Mouse (Mus musculus): ENCODE results near the gene Bpgm. TPM values are rescaled to one million over a fixed set of nuclear protein-coding genes. Genes with fewer than 3 reads are reported as not detected.
A peak's percentile ranks its signal among the peaks of the same experiment; 100 is the strongest.

Gene Bpgm
- total RNA-seq (2015) (4.2 and 4.7 TPM in 2 replicates), total RNA-seq (2017) (16.9 and 18.4 TPM in 2 replicates)

- ATAC-seq (replicated peaks; ENCODE audit: poor library complexity), result peak; percentile 89
These were observed at the start of gene Bpgm for GRCm38 (mm10) chr6:34475974-34476794. Bpgm (plus strand) TSS chr6:34476207.

DNA sequence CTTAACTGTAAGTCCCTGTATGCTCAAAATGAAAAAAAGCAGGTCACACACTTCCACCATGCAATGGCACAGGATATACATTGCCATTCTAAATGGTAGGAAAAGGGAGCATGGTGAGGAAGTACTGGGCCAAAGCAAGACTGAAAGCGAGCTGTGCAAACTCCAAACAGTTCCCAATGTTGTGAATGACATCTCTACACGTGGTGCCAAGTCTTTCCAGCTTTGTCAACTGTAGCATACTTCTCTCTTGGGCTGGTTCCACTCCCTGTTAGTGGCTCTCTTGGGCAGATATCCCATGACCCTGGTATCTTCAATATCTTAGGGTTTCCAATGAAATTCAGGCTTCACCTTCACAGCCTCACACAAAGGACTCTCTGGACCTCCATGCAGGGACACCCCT lies 37.0 kb upstream of the Bpgm start:
- ATAC-seq (replicated peaks; ENCODE audit: poor library complexity), result no peak

DNA sequence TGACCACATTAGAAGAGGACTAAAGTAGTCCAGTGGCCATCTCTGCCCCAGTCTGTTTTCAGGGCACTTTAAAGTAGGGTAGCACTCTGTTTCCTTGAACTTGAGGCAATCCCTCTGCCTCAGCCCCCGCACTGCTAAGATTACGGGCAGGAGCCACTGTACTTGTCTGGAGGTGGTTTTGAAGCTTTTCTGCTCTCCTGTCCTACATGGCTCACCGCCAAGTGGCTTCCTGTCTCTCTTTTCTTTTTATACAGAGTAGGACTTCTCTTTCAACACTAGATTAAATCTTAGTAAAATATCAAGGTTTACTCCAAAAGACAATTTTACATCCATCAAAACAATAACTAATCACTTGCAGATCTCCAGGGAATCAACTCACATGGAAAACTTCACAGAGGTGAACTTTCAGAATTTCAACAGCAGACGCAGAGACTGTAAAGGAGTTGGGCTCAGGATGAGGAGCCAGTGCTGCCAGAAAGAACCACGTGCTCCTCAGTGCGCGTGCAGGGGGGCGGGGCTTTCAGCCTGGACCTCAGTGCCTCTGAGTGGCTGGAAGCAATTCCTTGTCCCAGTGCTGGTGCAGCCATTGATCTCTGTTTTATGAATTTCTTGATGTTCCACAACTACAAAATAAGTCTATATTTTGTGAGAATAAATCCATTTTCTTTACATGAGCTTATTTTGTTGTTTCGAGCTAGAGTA lies 34.3 kb upstream of the Bpgm start:
- ATAC-seq (replicated peaks; ENCODE audit: poor library complexity), result no peak; the same call in 1 of the 2 replicates

DNA sequence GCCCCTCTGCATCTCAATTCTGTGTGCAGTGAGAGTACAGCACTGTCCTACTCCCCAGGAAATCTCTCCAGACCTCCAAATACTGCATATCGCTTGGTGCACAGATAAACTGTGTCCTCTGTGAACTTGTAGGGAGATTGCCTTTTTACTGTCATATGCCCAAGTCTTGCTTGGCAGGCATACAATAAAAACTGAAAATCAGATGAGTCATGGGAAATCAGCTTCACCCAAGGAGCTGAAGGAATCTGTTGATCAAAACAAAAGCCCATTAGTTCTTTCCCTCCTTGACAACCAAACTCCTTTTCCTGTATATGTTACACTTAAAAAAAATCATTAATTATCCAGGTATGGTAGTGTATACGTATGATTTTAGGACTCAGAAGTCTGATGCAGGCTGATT lies 32.2 kb upstream of the Bpgm start:
- ATAC-seq (replicated peaks; ENCODE audit: poor library complexity), result no peak

DNA sequence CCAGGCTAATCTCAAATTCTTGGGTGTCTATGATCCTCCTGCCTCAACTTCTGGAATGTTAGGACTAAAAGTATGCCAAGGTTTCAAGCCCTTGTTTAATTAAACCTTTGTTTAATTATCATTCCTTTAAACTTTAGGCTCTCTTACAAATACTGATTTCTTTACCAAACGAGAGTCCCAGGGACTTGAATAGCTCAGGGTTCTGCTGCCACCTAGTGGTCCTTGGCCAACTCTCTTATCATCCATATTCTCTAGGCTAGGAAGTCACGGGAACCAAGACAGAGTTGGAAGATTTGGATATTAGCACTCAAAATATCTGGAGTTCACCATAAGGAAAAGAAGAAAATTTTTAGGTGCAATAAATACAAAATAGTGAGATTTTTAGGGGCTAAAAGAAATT lies 28.0 kb upstream of the Bpgm start:
- ATAC-seq (replicated peaks; ENCODE audit: poor library complexity), result peak; percentile 86

DNA sequence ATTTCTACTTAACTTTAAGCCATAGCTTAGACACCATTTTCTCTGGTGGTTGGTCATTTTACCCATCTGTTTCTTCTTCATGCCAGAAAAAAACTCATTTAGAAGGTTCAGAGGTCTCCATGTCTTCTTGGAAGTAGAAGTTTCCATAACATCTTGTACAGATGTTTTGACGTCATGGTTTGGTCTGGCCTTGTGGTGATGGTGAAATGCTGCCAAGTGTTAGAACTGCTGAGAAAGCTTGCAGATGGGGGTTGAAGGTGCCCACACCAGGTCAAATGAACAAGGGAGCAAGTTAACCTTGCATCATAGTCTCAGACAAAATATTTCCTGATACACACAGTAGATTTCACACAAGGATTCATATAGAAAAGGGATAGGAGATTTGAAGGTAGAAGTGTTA lies 27.3 kb upstream of the Bpgm start:
- no peak for ATAC-seq (replicated peaks; ENCODE audit: poor library complexity)

DNA sequence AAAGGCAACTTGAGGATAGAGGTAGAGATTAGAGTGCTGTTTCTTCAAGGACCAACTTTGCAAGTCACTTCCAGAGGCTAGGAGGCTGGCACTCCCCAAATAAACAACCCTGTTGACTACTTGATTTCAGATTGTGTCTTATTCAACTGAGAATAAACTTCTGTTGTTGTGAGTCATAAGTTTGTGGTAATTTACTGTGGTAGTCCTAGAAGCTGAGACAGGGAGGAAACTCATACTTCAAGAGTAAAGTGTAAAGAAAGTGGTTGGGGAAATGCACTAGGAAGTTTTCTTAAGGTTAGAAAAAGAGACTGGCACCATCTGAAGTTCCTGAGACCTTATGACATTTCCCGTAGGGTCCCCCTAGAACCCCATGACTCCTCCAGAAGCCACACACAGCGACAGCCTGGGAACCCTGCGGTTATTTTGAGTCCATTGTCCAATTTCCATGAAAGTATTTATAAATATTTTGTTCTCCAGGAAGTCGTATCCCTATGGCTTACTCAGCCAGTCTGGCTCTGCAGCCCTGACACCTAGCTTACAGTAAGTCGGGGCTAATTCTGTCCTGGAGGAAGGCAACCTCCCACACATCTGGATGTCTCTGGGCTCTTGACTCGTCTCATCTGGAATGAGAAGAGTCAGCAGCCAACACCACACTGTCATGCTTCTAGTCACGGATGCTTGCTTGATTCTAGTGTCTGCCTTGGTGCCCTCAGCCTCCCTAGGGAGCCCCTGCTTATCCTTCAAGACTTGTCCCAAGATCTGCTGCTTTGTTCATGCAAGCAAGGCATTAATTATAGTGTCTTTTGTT lies 22.8 kb upstream of the Bpgm start:
- no peak for ATAC-seq (replicated peaks; ENCODE audit: poor library complexity)

DNA sequence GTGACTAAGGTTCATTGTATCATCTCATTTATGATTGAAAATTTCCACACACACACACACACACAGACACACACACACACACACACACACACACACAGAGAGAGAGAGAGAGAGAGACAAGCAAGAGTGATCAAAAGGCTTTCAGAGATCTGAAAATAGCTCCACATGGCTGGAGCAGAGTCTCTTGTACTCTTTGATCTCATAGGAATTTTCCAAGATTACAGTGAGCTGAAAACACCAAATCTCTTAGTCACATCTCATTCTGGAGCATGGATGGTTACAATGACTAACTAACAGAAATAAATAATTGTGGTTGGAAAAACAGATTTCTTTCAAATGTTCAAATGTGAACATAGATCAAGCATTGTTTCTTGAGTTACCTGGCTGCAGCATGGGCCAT lies 16.6 kb upstream of the Bpgm start:
- no peak for ATAC-seq (replicated peaks; ENCODE audit: poor library complexity)

GRCm38 (mm10) chr6:34460651-34461050 lies 15.4 kb upstream of the Bpgm start:
- ATAC-seq (replicated peaks; ENCODE audit: poor library complexity), result no peak

DNA sequence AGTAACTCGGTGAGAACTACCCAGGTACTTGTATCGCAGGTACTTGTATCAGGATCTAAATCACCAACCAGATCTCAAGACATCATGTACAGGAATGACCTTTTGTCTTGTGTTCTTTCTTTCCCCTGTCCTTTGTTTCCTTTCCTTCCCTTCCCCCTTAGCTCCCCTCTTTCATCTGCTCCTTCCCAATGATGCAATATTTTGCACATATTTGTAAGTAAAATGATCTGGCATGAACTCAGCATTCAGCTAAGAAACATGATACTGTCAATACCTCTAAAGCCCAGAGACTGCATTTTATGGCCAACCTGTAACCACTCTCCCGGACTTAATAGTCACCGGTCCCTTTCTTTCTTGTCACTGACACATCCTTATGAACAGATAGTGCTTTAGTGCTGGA lies 12.4 kb upstream of the Bpgm start:
- no peak for ATAC-seq (replicated peaks; ENCODE audit: poor library complexity)

DNA sequence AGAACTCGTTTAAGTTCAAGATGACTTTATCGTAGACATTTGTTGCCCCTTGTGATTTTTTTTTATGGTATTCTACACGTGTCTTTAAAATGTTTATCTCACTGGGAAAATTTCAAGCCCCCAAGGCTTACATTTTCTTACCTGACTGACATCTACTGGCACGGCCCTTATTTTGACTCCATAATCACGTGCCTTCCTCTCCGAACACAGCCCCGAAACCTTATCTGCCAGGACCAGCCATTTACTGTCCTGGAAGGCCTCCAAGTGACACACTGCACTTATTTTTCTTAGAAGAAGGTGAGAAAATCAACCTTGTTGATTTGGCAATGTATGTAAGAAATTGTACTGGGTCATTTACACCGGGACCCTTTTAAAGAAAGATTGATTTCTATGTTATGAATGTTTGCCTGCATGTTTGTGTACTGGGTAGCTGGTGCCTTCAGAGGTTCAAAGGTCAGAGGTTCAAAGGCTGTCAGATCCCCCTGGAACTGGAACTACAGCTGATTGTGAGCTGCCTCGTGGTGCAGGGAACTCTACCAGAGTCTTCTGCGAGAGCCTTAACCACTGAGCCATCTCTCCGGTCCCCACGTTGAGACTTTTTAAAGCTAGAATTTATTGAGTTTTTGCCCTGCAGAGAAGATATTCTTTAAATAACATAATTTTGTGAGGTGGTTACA lies 4.4 kb upstream of the Bpgm start:
- ATAC-seq (replicated peaks; ENCODE audit: poor library complexity), result peak; percentile 50

DNA sequence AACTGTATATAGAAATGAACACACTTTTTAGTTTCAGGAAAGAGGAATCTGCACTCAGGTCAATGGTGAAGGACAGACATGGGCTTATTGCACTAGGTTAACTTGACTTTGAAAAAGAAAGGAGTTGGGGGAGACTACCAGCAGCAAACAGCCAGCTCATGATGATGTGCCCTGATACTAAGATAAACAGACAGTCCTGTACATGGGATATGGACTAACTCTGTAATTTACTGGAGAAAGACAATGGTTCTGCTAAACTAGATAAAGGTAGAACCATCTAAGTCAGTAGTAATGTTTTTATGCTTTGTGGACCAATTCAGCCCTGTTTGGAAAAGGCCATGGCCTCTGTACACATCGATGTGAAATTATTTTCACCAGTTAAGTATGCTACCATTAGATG lies 2.7 kb upstream of the Bpgm start:
- ATAC-seq (replicated peaks; ENCODE audit: poor library complexity), result no peak

- ATAC-seq (replicated peaks; ENCODE audit: poor library complexity), result peak; percentile 19; the same call in 1 of the 2 replicates
These were observed 2.0 kb upstream of the Bpgm start for GRCm38 (mm10) chr6:34474031-34474430.

DNA sequence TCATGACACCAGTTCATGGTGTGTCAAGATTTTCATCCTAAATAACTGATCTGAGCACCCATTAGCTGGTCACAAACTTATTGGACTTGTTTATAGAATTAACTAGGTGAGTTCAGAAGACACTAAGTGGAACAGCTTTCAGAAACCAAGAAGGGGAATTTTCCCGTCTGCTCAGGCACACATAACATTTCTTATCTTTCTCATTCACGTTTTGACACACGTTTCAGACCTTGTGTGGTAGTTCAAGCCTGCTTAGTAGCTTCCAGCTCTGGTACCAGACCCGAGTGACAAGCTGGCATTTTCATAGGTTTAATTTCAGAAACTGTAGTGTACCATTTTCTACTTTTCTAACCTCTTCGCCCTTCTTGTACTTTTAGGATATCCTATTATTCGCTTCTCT lies 616 bp upstream of the Bpgm start:
- no peak for ATAC-seq (replicated peaks; ENCODE audit: poor library complexity)

- ATAC-seq (replicated peaks; ENCODE audit: poor library complexity), result no peak
These were observed 2.0 kb downstream of the Bpgm start for GRCm38 (mm10) chr6:34478036-34478435.

DNA sequence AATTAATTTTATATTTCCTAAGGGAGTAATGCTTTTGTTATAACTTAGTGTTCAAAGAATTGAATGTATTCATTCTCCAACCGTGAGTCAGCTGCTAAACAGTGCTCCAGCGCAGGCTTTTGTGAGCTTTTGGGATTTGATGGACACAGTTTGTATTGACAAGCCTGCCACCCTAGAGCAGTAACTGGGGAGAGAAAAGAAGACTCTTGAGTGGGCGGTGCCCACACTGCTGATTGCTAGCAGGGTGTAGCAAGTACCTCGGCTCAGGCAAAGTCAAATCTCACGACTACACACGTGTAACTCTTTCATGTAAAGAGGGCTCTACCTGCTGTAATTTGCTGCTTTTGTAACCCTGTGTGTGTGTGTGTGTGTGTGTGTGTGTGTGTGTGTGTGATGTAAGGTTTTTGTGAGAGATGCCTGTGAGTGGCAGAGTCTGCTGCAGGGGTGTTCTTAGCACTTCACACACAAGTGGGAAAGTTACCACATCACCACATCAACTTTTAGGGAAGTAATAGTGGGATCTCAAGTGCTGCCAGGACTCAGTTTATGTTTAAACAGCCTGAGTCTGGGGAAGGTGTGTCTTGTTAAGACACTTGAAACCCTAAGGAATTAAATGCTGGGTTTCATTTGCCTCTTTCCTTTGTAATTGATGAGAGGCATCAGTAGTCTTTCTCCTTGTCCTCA lies 2.8 kb downstream of the Bpgm start:
- ATAC-seq (replicated peaks; ENCODE audit: poor library complexity), result peak; percentile 12

GRCm38 (mm10) chr6:34479531-34479930 lies 3.5 kb downstream of the Bpgm start:
- ATAC-seq (replicated peaks; ENCODE audit: poor library complexity), result no peak

- no peak for ATAC-seq (replicated peaks; ENCODE audit: poor library complexity)
These were observed 4.7 kb downstream of the Bpgm start for GRCm38 (mm10) chr6:34480749-34481148.

DNA sequence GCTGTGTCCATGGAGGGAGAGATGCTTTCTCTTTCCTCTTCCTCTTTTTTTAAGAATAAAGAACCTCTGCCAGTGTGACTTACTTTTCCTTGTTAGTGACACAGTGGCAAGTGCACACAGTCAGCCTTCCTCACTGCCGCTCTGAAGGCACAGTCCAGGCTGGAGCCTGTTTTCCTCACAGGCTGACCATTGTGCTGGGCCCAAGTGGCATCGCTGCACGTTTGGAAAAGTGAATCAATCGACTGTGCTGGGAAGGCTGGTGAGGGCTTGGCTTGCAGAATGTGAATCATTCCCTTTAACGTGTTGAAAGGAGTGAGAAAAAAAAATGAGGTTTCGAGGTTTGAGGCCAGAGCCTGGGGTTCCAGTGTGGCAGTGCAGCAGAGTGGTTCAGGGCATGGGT lies 5.3 kb downstream of the Bpgm start:
- peak; percentile 40 for ATAC-seq (replicated peaks; ENCODE audit: poor library complexity)

DNA sequence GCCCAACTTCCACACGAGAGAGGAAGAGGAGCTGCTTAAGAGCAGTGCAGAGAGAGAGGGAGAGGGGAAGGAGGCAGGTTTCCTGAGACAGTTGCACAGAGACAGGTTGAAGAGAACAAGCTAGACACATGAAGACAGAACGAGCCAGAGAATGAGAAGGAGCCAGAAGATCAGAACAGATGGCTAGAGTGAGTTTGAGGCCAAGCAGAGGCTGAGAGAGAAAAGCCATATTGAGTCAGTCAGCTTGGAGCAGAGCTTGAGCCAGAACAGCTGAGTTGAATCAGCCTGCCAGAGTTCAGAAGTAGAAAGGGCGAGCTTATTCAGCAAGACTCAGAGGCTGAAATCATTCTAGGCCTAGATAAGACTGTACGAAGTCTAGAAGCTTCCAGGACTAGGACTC lies 6.8 kb downstream of the Bpgm start:
- no peak for ATAC-seq (replicated peaks; ENCODE audit: poor library complexity)
